Mouse (Mus musculus) yolk sac, embryonic 10.5 days (tissue): Measurements from ENCODE around the gene Rps3.

Source experiments
- DNase-seq: peaks from one replicate; pipeline ENCODE4 v3.0.0-alpha.2; 2017; ENCODE audit warnings: low spot score

Rps3 gene

DNA sequence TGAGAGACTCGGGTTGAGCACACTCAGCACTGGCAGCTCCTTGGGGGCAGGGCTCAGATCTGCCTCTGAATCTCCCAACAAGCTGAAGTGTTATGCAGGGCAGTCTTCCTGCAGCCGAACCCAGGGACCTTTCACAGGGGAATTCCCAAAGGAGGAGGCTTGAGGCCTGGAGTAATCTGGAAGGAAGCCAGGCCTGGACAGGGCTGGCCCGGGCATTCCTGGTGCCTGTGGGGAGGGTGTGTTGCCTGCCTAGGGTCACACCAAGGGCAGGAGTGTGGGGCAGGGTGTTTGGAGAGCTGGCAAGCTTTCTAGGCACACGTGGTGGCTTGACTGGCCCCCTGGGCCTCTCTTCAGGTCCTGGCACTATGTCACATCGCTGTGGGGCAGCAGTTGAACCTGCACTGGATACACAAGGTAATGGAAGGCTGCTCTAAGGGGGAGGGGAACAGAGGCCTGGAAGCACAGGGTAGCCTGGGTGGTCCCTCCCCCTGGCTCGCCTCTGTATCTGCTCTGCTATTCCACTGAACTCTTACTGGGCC, 41.9 kb downstream of the Rps3 start:
- DNase-seq, result peak; percentile 83

DNA sequence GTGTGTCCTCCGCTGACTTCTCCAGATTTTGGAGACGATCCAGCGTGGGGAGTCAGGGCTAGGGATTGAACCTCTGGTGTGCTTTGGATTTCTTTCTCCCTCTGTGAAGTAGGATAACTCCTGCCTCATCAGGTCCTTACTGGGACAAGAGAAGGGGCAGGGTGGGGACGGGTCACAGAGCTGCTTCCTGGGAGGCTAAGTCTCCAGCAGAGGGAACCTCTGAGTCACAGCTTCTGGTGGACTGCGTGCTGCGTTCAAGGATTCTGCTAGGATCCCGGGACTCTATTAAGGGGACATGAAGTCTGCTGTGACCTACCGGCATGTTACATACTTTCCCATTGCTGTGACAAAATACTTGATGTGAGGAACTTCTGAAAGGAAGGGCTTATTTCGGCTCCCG, 44.7 kb downstream of the Rps3 start:
- no peak for DNase-seq

DNA sequence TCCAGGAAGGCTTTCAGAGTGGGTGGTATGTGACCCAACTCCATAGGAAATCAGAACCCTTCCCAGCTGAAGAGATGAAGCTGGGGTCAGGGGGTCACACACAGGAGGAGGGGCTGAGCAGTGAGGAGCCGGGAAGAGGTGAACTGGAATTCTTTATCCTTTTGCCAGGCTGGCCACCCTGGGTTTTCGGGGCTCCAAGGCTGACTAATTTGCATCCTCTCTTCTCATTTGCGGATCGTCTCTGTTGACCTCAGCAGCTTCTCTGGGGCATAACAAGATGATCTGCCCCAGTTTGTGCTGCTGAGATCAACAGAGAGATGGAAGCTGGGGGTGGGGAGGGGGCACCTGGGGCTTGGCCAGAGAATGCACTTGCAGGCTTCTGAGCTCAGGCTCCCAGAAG, 47.0 kb downstream of the Rps3 start:
- peak; percentile 73 for DNase-seq

- DNase-seq, result no peak
Observed at GRCm38 (mm10) chr7:99434672-99435250, 48.8 kb downstream of the Rps3 start.

GRCm38 (mm10) chr7:99432863-99433262, 50.7 kb downstream of the Rps3 start:
- no peak for DNase-seq

- DNase-seq, result no peak
Observed at GRCm38 (mm10) chr7:99432248-99432647, 51.3 kb downstream of the Rps3 start.

DNA sequence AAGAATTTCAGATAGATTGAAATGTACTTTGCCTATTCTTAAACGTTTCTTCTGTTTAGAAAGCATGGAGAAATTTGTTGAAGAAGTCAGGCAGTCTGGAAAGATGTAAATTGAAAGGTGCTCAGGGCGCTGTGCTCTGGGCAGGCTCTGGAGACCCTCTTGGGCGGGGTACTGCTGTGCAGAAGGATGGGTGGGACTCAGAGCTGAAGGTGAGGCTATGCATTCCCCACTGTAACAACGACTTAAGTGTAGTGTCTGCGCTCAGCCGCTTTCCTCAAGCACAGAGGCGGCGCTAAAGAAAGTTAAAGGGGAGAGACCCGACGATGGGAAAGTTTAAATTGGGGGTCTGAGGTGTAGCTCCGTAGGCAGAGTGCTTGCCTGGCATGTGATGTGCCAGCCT, 53.3 kb downstream of the Rps3 start:
- no peak for DNase-seq

DNA sequence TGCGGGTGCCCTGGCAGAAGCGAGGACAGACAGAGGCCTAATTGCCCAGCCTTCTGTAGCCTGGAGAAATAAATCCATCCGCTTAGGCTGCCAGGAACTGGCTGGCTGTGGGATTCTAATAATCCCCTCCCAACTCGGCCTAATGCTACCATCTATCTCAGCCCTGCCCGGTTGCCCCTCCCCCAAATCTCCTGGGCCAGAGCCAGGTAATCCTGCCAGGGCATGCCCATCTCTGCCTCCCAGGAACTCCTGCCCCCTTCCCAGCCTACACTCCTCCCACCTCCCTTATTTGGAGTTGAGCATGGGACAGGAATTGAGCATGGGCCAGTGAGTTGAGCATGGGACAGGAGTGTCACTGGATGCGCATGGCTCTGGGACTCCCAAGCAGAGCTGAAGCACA, 53.8 kb downstream of the Rps3 start:
- DNase-seq, result no peak

DNA sequence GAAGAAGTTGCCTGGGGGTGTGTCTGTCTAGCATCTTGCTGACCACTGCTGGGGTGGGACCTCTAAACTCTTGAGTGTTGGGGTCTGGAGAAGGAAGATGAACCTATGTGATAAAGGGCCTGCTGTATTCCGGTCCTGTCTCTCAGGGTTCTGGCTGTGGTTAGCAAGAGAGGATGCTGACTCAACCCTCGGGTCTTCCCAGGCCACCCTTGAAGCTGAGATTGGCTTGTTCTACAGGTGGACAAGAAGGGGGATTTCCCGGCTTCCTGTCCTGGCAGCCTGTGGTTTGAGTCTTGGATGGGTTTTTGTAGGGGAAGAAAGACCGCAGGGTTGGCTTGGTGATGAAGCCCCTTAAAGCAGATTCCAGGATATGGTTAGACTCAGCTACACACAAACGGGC, 54.7 kb downstream of the Rps3 start:
- no peak for DNase-seq

GRCm38 (mm10) chr7:99427987-99428386, 55.6 kb downstream of the Rps3 start:
- no peak for DNase-seq
